Mouse (Mus musculus) heart, embryonic 16.5 days (tissue): ENCODE results near the gene Nsg2. TPM values are rescaled to one million over a fixed set of nuclear protein-coding genes. Genes with fewer than 3 reads are reported as not detected.

Experiments used
- ATAC-seq: fragments of 200-750 bp; cut with Nextera tagmentation; replicated peaks from 2 replicates; pipeline ENCODE4 v1.8.0; 2017; ENCODE audit warnings: moderate number of reproducible peaks; ENCODE audit not compliant: insufficient read depth, low FRiP score; ENCODE audit errors: extremely low read depth
- H3K27ac ChIP-seq: fragments of 300-500 bp; sonication (generic); 2 replicates; pipeline ENCODE4 v1.5.1; 2014; ENCODE audit warnings: mild to moderate bottlenecking, low read length, control low read depth, moderate library complexity
- H3K27me3 ChIP-seq: fragments of 300-500 bp; sonication (generic); 2 replicates; pipeline ENCODE4 v1.6.1; 2014; ENCODE audit warnings: low read length, mixed read lengths; ENCODE audit not compliant: control insufficient read depth, insufficient read depth
- H3K36me3 ChIP-seq: fragments of 300-500 bp; sonication (generic); 2 replicates; pipeline ENCODE4 v1.6.1; 2014; ENCODE audit not compliant: control insufficient read depth, insufficient read depth
- H3K4me1 ChIP-seq: fragments of 300-500 bp; sonication (generic); 2 replicates; pipeline ENCODE4 v1.6.1; 2014; ENCODE audit warnings: low read length, mixed read lengths; ENCODE audit not compliant: control insufficient read depth, insufficient read depth
- H3K4me2 ChIP-seq: fragments of 300-500 bp; sonication (generic); 2 replicates; pipeline ENCODE4 v1.6.1; 2014; ENCODE audit warnings: low read depth, mild to moderate bottlenecking, control low read depth, low read length
- H3K4me3 ChIP-seq: fragments of 300-500 bp; sonication (generic); 2 replicates; pipeline ENCODE4 v1.5.1; 2014; ENCODE audit warnings: mild to moderate bottlenecking, control low read depth, low read length
- H3K9ac ChIP-seq: fragments of 300-500 bp; sonication (generic); 2 replicates; pipeline ENCODE4 v1.6.1; 2014; ENCODE audit warnings: low read length, control low read depth
- H3K9me3 ChIP-seq: fragments of 300-500 bp; sonication (generic); replicated peaks from 2 replicates; pipeline ENCODE4 v1.6.1; 2016; ENCODE audit warnings: low read length; ENCODE audit not compliant: control insufficient read depth
- WGBS: fragments of 180-500 bp; shearing (Covaris S2); extraction: QIAGEN DNeasy Blood & Tissue Kit; methylation state at CpG from one replicate; pipeline ENCODE4 v1.1.7; 2014; 5-methylcytosine and 5-hydroxymethylcytosine counted together
- polyA plus RNA-seq: library from polyadenylated mRNA; unstranded; fragments of >200 nt; fragmentation: Nextera tagmentation; extraction: Ambion mirVana; gene quantifications from 2 replicates; pipeline ENCODE4 v1.2.1, GENCODE M21; 2015

Gene Nsg2
- polyA plus RNA-seq, 1 experiment from 2014 or later: 7.0 TPM

GRCm38 (mm10) chr11:32026634-32027033, 26.4 kb downstream of the Nsg2 start:
- Histone ChIP-seq H3K36me3 (no peaks in the 10 kb centered on the region), H3K9me3 (no peaks in the 10 kb centered on the region), H3K27ac (no peak overlapping the region), H3K4me1 (no peaks in the 10 kb centered on the region), H3K27me3 (no peaks in the 10 kb centered on the region), H3K4me3 (no peak overlapping the region), H3K9ac (no peak overlapping the region), H3K4me2 (no peak overlapping the region)
- no peak for ATAC-seq
- WGBS: 64% methylated on average over 5 of the region's 5 CpGs

GRCm38 (mm10) chr11:32027474-32028342, 27.4 kb downstream of the Nsg2 start:
- Histone ChIP-seq H3K9ac (no peak overlapping the region), H3K9me3 (no peaks in the 10 kb centered on the region), H3K36me3 (no peaks in the 10 kb centered on the region), H3K27ac (no peak overlapping the region), H3K4me2 (no peak overlapping the region), H3K4me3 (no peak overlapping the region), H3K27me3 (no peaks in the 10 kb centered on the region), H3K4me1 (no peaks in the 10 kb centered on the region)
- ATAC-seq: no peak
- 69% methylated on average over 7 of the region's 7 CpGs for WGBS

GRCm38 (mm10) chr11:32028605-32029004, 28.3 kb downstream of the Nsg2 start:
- H3K27ac ChIP-seq: no peak overlapping the region
- no peak overlapping the region for H3K4me3 ChIP-seq
- no peak overlapping the region for H3K9ac ChIP-seq
- 76% methylated on average over 3 of the region's 3 CpGs for WGBS
- ATAC-seq: no peak
- no peaks in the 10 kb centered on the region for H3K36me3 ChIP-seq
- no peaks in the 10 kb centered on the region for H3K4me1 ChIP-seq
- H3K4me2 ChIP-seq: no peak overlapping the region
- H3K9me3 ChIP-seq: no peaks in the 10 kb centered on the region
- H3K27me3 ChIP-seq: no peaks in the 10 kb centered on the region

GRCm38 (mm10) chr11:32029356-32029755, 29.1 kb downstream of the Nsg2 start:
- Histone ChIP-seq H3K4me2 (no peak overlapping the region), H3K4me3 (no peak overlapping the region), H3K4me1 (no peaks in the 10 kb centered on the region), H3K9ac (no peak overlapping the region), H3K36me3 (no peaks in the 10 kb centered on the region), H3K9me3 (no peaks in the 10 kb centered on the region), H3K27ac (no peak overlapping the region), H3K27me3 (no peaks in the 10 kb centered on the region)
- 61% methylated on average over 5 of the region's 5 CpGs for WGBS
- ATAC-seq: no peak

- 62% methylated on average over 4 of the region's 4 CpGs for WGBS
- H3K36me3 ChIP-seq: no peaks in the 10 kb centered on the region
- H3K4me2 ChIP-seq: no peak overlapping the region
- no peaks in the 10 kb centered on the region for H3K9me3 ChIP-seq
- no peaks in the 10 kb centered on the region for H3K4me1 ChIP-seq
- no peak overlapping the region for H3K4me3 ChIP-seq
- peak; percentile 58; the same call in 1 of the 2 replicates for ATAC-seq
- H3K27me3 ChIP-seq: no peaks in the 10 kb centered on the region
- H3K9ac ChIP-seq: no peak overlapping the region
- H3K27ac ChIP-seq: no peak overlapping the region
Measured at GRCm38 (mm10) chr11:32031396-32031795, 31.1 kb downstream of the Nsg2 start.

GRCm38 (mm10) chr11:32032053-32032452, 31.8 kb downstream of the Nsg2 start:
- ATAC-seq: no peak
- no peak overlapping the region for H3K4me3 ChIP-seq
- H3K36me3 ChIP-seq: no peaks in the 10 kb centered on the region
- H3K27ac ChIP-seq: no peak overlapping the region
- no peaks in the 10 kb centered on the region for H3K4me1 ChIP-seq
- 66% methylated on average over 9 of the region's 9 CpGs for WGBS
- H3K27me3 ChIP-seq: no peaks in the 10 kb centered on the region
- H3K9ac ChIP-seq: no peak overlapping the region
- H3K9me3 ChIP-seq: no peaks in the 10 kb centered on the region
- no peak overlapping the region for H3K4me2 ChIP-seq

- ATAC-seq: no peak
- Histone ChIP-seq H3K4me3 (no peak overlapping the region), H3K27ac (no peak overlapping the region), H3K9me3 (no peaks in the 10 kb centered on the region), H3K27me3 (no peaks in the 10 kb centered on the region; the same call in 1 of the 2 replicates), H3K4me2 (no peak overlapping the region), H3K36me3 (no peaks in the 10 kb centered on the region), H3K4me1 (no peaks in the 10 kb centered on the region), H3K9ac (no peak overlapping the region)
- WGBS: 72% methylated on average over 5 of the region's 5 CpGs
Measured at GRCm38 (mm10) chr11:32035831-32036230, 35.6 kb downstream of the Nsg2 start.

GRCm38 (mm10) chr11:32039656-32040055, 39.4 kb downstream of the Nsg2 start:
- 48% methylated on average over 4 of the region's 4 CpGs for WGBS
- no peak overlapping the region for H3K27ac ChIP-seq
- no peaks in the 10 kb centered on the region for H3K4me1 ChIP-seq
- no peaks in the 10 kb centered on the region for H3K9me3 ChIP-seq
- H3K9ac ChIP-seq: no peak overlapping the region
- ATAC-seq: peak; percentile 45; the same call in 1 of the 2 replicates
- no peak overlapping the region for H3K4me3 ChIP-seq
- H3K27me3 ChIP-seq: no peaks in the 10 kb centered on the region; the same call in 1 of the 2 replicates
- no peaks in the 10 kb centered on the region for H3K36me3 ChIP-seq
- H3K4me2 ChIP-seq: no peak overlapping the region

GRCm38 (mm10) chr11:32057389-32057788, 57.1 kb downstream of the Nsg2 start:
- H3K9ac ChIP-seq: no peak overlapping the region
- H3K36me3 ChIP-seq: no peaks in the 10 kb centered on the region
- no peak overlapping the region for H3K27ac ChIP-seq
- H3K4me3 ChIP-seq: no peak overlapping the region
- ATAC-seq: no peak
- H3K4me1 ChIP-seq: peaks cover 12% of the 10 kb centered on the region
- 65% methylated on average over 11 of the region's 11 CpGs for WGBS
- no peak overlapping the region for H3K4me2 ChIP-seq
- no peaks in the 10 kb centered on the region for H3K27me3 ChIP-seq
- H3K9me3 ChIP-seq: no peaks in the 10 kb centered on the region
